Mouse (Mus musculus) midbrain, embryonic 16.5 days (tissue): ENCODE data around the gene Sema5a. TPM values are rescaled to one million over a fixed set of nuclear protein-coding genes. Genes with fewer than 3 reads are reported as not detected.
"Not testable (repeated sequence)": the region's sequence is repeated elsewhere in the genome, so short reads cannot be mapped to it uniquely, and the experiment has no call there.

Experiments used
- ATAC-seq: fragments of 200-750 bp; cut with Nextera tagmentation; 2 replicates; pipeline ENCODE4 v1.8.0; 2017; ENCODE audit warnings: moderate TSS enrichment
- H3K27ac ChIP-seq: fragments of 300-500 bp; sonication (generic); 2 replicates; pipeline ENCODE4 v1.5.1; 2014; ENCODE audit warnings: mild to moderate bottlenecking, low read length, mixed read lengths
- H3K27me3 ChIP-seq: fragments of 300-500 bp; sonication (generic); 2 replicates; pipeline ENCODE4 v1.6.1; 2014; ENCODE audit warnings: low read depth, low read length, mixed read lengths; ENCODE audit not compliant: control insufficient read depth, insufficient read depth
- H3K36me3 ChIP-seq: fragments of 300-500 bp; sonication (generic); 2 replicates; pipeline ENCODE4 v1.6.1; 2014; ENCODE audit warnings: mild to moderate bottlenecking, low read length, moderate library complexity, mixed read lengths; ENCODE audit not compliant: control insufficient read depth, insufficient read depth
- H3K4me1 ChIP-seq: fragments of 300-500 bp; sonication (generic); 2 replicates; pipeline ENCODE4 v1.6.1; 2014; ENCODE audit warnings: mild to moderate bottlenecking, low read length, mixed read lengths; ENCODE audit not compliant: control insufficient read depth, insufficient read depth
- H3K4me2 ChIP-seq: fragments of 300-500 bp; sonication (generic); 2 replicates; pipeline ENCODE4 v1.6.1; 2014; ENCODE audit warnings: mild to moderate bottlenecking, low read length, mixed read lengths
- H3K4me3 ChIP-seq: fragments of 300-500 bp; sonication (generic); 2 replicates; pipeline ENCODE4 v1.5.1; 2014; ENCODE audit warnings: low read depth, mild to moderate bottlenecking, low read length, moderate library complexity, mixed read lengths
- H3K9ac ChIP-seq: fragments of 300-500 bp; sonication (generic); 2 replicates; pipeline ENCODE4 v1.6.1; 2014; ENCODE audit warnings: low read depth, low read length, mixed read lengths
- H3K9me3 ChIP-seq: fragments of 300-500 bp; sonication (generic); replicated peaks from 2 replicates; pipeline ENCODE4 v1.6.1; 2014; ENCODE audit warnings: mild to moderate bottlenecking, low read length, mixed read lengths; ENCODE audit not compliant: control insufficient read depth, poor library complexity, severe bottlenecking
- WGBS: fragments of 180-500 bp; shearing (Covaris S2); extraction: QIAGEN DNeasy Blood & Tissue Kit; methylation state at CpG from one replicate; pipeline ENCODE4 v1.1.7; 2014; 5-methylcytosine and 5-hydroxymethylcytosine counted together
- polyA plus RNA-seq: library from polyadenylated mRNA; unstranded; fragments of >200 nt; fragmentation: Nextera tagmentation; extraction: Ambion mirVana; gene quantifications from 2 replicates; pipeline ENCODE4 v1.2.1, GENCODE M21; 2015

Gene Sema5a
- polyA plus RNA-seq, 1 experiment from 2014 or later, result 7.1 TPM

DNA sequence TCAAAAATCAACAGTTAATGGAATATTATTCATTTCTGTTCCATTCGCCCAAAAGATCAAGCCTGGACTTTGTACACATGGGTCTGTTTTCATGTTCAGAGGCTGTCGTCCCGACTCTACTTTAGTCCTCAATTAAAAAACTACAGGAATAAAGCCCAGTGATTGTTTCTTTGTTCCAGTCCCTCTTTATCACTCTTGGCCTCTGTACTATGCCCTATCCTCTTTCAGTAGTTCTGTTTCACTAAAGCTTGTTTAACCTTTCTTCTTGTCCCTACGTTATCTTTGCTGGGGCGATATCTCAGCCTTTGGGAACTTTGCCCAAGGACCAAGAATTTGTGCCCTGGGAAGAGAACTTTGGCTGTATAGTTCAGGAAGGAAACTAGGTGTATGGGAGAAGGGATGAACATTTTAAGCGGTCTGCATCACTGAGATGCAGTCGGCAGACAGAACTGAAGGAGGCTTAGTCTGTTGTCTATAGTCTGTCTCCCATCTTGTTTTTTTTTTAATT is 17.7 kb upstream of the Sema5a start:
- Histone ChIP-seq H3K9me3 (no peaks in the 10 kb centered on the region), H3K27me3 (no peaks in the 10 kb centered on the region), H3K4me2 (no peak overlapping the region), H3K4me3 (no peak overlapping the region), H3K9ac (no peak overlapping the region), H3K36me3 (no peaks in the 10 kb centered on the region), H3K27ac (no peak overlapping the region), H3K4me1 (no peaks in the 10 kb centered on the region)
- ATAC-seq, result no peak
- 89% methylated on average over 7 of the region's 7 CpGs for WGBS

DNA sequence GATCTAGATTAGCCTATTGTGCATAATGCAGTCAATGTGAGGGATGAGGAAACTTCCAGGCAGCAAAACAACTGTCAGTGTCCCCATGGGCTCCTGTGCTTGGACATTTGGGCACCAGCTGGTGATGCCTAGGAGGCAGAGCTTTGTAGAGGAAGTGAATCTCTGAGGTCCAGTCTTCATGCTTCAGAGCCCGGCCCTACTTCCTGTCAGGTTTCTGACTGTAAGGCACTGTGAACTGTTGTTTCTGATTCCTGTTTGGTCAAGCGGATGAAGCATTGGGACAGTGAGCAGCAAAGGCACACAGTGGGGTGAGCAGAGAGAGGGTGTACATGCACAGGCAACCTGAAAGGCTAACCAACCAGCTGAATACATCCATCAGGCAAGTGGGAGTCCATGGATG is 14.5 kb upstream of the Sema5a start:
- Histone ChIP-seq H3K27me3 (no peaks in the 10 kb centered on the region), H3K4me2 (no peak overlapping the region), H3K9me3 (no peaks in the 10 kb centered on the region), H3K36me3 (no peaks in the 10 kb centered on the region), H3K9ac (no peak overlapping the region), H3K4me3 (no peak overlapping the region), H3K4me1 (no peaks in the 10 kb centered on the region), H3K27ac (no peak overlapping the region)
- ATAC-seq, result no peak
- 93% methylated on average over 2 of the region's 2 CpGs for whole genome bisulfite sequencing

DNA sequence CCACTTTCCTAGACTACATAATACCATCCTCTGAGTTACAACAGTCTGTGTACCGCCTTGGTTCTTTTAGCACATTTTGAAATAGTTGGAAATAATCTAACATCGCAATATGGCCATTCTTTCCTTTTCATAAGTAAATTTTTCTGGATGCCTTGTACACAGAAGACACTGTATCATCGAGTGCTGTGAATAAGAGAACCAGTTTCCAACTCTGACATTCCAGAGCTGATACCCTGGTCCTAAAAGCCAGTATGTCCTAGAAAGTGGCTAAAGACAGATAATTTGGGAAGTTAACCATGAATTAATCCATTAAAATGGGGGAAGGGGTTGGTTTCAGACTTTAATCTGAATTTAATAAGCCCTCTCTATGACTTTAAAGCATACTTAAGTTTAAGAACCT is 12.4 kb upstream of the Sema5a start:
- Histone ChIP-seq H3K9ac (no peak overlapping the region), H3K27ac (no peak overlapping the region), H3K4me1 (no peaks in the 10 kb centered on the region), H3K4me2 (no peak overlapping the region), H3K4me3 (no peak overlapping the region), H3K36me3 (no peaks in the 10 kb centered on the region), H3K27me3 (no peaks in the 10 kb centered on the region), H3K9me3 (no peaks in the 10 kb centered on the region)
- ATAC-seq, result no peak
- WGBS, result 85% methylated on average over 3 of the region's 3 CpGs

DNA sequence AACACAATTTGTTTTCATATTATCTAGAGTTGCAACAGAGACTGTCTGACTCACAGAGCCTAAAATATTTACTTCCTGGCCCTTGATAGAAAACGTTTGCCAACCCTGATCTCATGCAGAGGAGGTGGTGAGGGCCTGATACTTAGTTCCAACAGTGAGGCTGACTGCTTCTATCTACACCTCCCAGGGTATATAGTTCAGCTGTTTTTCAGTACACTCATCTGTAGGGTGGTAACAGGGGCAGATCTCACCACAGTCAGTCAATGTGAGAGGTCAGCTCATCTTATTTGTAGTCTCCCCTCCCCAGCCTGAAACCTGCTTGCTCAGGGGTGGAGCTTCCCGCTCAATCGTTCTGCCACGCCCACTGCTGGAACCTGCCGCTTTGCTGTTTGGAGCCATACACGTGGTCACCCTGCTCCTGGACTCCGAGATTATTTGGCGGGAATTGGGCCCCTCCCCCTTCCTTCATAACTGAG is 11.9 kb upstream of the Sema5a start:
- not testable (repeated sequence) for H3K4me3 ChIP-seq, H3K27ac ChIP-seq, H3K27me3 ChIP-seq, H3K4me2 ChIP-seq, H3K9ac ChIP-seq, H3K4me1 ChIP-seq, ATAC-seq, H3K9me3 ChIP-seq, H3K36me3 ChIP-seq
- 6% methylated on average over 8 of the region's 8 CpGs for WGBS

DNA sequence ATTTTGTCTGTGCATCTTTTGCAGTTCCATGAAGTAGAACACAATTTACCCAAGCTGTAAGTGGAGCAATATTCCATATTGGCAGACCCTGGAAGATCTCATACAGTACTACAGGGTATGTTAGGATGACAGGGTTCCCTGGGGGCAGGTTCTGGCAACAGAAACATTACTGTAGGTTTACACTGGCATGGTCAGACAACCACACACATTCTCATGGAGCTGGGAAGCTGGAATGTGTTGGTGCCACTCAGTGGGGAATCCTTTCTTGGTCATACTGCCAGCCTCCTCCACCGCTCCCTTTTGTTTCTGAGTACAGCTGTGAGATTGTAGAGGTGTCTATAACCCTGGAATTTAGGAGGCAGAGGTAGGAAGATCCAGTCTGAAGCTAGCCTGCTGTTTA is 11.2 kb upstream of the Sema5a start:
- Histone ChIP-seq H3K4me2 (no peak overlapping the region), H3K4me3 (no peak overlapping the region), H3K9ac (no peak overlapping the region), H3K4me1 (no peaks in the 10 kb centered on the region), H3K27me3 (no peaks in the 10 kb centered on the region), H3K36me3 (no peaks in the 10 kb centered on the region), H3K9me3 (no peaks in the 10 kb centered on the region), H3K27ac (no peak overlapping the region)
- 87% methylated on average over 1 of the region's 1 CpGs for WGBS
- no peak for ATAC-seq

DNA sequence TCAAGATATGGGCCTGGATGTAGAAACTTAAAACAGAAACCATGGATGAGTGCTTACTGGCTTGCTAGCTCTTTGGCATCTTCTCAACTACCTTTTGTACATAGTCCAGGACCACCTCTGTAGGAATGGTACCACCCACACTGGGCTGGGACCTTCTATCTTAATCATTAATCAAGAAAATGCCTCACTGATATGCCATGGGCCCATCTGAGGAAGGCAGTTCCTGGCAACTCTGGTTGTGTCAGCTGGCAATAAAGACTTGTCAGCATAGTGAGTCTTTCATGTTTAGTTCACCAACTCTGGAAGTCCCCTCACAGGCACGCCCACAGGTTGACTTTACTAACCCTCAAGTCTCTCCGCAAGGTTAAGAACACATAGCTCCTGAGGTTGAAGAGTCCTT is 5.5 kb upstream of the Sema5a start:
- Histone ChIP-seq H3K4me2 (no peak overlapping the region), H3K9ac (no peak overlapping the region), H3K9me3 (no peaks in the 10 kb centered on the region), H3K4me1 (0 out of 2 replicates have a peak, but pooled peaks cover under 1% of the 10 kb centered on the region), H3K27me3 (peaks cover 3% of the 10 kb centered on the region; the same call in 1 of the 2 replicates), H3K36me3 (no peaks in the 10 kb centered on the region), H3K4me3 (no peak overlapping the region), H3K27ac (no peak overlapping the region)
- WGBS, result 97% methylated on average over 2 of the region's 2 CpGs
- no peak for ATAC-seq

DNA sequence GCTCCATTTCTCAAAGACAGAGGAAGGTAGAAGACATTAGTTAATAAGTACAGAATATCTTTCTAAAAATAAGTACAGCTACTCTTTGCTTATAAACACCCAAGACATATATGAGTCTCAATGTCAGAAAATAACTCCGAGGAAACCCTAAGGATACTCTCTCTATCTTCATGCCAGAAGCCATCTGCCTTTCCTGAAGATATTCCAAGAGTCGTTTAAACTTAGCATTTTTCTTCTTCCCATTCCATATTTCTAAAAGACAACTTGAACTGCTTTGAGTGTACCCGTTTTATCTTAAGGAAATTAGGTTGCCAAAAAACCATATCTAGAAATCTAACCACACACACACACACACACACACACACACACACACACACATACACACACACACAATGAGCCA is 4.5 kb upstream of the Sema5a start:
- Histone ChIP-seq H3K4me1 (peaks cover 3% of the 10 kb centered on the region; the same call in 1 of the 2 replicates), H3K36me3 (no peaks in the 10 kb centered on the region), H3K27ac (no peak overlapping the region), H3K9ac (no peak overlapping the region), H3K9me3 (no peaks in the 10 kb centered on the region), H3K4me2 (no peak overlapping the region), H3K27me3 (peaks cover 3% of the 10 kb centered on the region; the same call in 1 of the 2 replicates), H3K4me3 (no peak overlapping the region)
- 95% methylated on average over 3 of the region's 3 CpGs for WGBS
- no peak for ATAC-seq

DNA sequence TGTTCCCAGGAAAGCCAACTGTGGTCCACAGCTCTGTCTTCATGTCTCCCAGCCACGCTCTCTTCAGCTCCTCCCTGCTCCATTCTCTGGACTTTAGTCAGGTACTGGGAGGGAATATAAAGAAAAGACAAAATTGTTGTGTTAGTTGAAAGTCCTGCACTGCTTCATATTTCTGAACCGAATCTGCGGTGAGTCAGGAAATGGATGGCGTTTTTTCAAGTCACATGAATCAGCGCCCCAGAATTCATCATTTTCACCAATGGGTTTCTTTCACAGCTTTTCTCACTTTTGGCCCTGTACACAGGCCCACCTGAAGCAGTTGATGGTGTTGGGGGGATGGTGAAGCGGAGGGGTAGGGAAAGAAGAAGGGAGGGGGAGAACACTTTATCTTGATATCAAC is 2.9 kb upstream of the Sema5a start:
- H3K4me3 ChIP-seq, result no peak overlapping the region
- H3K27me3 ChIP-seq, result peaks cover 3% of the 10 kb centered on the region; the same call in 1 of the 2 replicates
- no peaks in the 10 kb centered on the region for H3K9me3 ChIP-seq
- no peak overlapping the region for H3K27ac ChIP-seq
- 95% methylated on average over 6 of the region's 6 CpGs for WGBS
- no peak for ATAC-seq
- H3K36me3 ChIP-seq, result no peaks in the 10 kb centered on the region
- H3K4me1 ChIP-seq, result peaks cover 3% of the 10 kb centered on the region; the same call in 1 of the 2 replicates
- H3K4me2 ChIP-seq, result no peak overlapping the region
- H3K9ac ChIP-seq, result no peak overlapping the region

DNA sequence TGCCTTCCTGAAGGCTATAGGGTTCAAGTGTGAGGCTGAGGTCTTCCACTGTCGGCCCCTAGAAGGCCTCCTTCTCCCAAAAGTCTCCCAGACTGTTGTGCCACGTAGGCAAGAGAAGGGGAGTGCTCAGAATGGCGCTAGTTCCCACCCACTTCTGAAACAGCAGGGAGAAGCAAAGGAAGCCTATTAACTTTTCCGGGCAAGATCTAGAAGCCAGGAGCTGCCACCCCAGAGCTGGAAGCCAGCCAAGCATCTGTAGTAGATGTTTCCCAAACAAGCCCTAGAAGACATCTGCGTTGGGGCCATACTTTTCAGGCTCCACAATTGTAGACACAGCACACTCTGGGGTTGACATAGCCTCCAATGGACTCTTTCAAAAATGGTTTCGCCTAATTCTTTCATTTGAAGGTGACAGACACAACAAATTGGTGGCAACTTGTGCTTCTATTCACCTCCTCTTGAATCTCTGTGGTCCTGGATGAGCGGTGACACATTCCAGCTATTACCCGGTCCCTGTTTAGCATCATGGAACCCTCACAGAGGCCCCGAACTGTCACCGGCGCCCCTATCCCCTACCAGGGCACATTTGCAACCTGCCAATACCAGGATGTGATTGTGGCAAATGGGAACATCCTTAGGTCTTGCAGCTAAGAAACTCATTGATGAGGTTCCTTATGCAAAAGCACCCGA is 1.4 kb upstream of the Sema5a start:
- Histone ChIP-seq H3K9ac (no peak overlapping the region), H3K4me2 (peak overlapping the region; percentile 96), H3K4me1 (peaks cover 5% of the 10 kb centered on the region; the same call in 1 of the 2 replicates), H3K9me3 (no peaks in the 10 kb centered on the region), H3K36me3 (no peaks in the 10 kb centered on the region), H3K27me3 (peaks cover 3% of the 10 kb centered on the region; the same call in 1 of the 2 replicates), H3K27ac (no peak overlapping the region), H3K4me3 (no peak overlapping the region)
- 79% methylated on average over 12 of the region's 12 CpGs for WGBS
- no peak for ATAC-seq
